12 mouse cellular contexts compared by ENCODE assay signal in the genomic region with DNA sequence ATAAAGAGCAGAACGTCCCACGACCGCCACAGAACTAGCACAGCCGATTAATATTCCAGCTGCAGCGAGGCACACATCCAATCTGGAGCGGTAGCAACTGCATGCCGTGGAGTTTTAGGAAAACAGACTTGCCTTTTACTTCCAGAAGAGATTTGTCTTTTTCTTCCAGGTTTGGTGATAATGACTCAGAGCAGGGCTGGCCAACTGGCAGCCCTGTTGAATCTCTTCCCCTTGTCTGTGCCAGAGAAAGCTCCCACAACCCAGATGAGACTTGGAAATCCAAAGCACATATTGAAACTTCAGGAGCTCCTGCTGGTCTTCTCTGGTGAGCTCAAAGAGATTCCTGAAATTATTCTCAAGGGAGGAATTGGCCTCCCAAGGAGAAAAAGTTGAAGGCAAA.
DNase-seq lines count a peak whose midpoint lies in the region; ATAC-seq and TF ChIP-seq lines count a peak whose summit lies in the region.
"Had no signal": no experiment of that assay in that cellular context is flagged by ENCODE, and none has a peak within 500 bp of the region (broad histone marks: within the 10 kb centered on the region; RNA-seq: fewer than 3 reads in every experiment).

No protein-coding gene starts in this region.

- intact Hi-C loops in left cerebral cortex, postnatal 14 days (cut with DNase I), result no loop called here

- peak overlapping the region; percentile 46; the same call in 1 of the 2 replicates for H3K27ac ChIP-seq in layer of hippocampus, adult 2 months
- H3K27ac ChIP-seq in hindbrain, embryonic 13.5 days, result no peak overlapping the region
- H3K27ac ChIP-seq: embryonic facial prominence, embryonic 15.5 days; liver, embryonic 14.5 days had no signal

- no peak for TF ChIP-seq CTCF in layer of hippocampus, adult 2 months (conservative IDR thresholded peaks at IDR 0.05)

- DNase-seq in gastrocnemius, postnatal 25 days, result peak; percentile 14
- DNase-seq in gastrocnemius, postnatal 10 days, result no peak
- DNase-seq in brain, adult 2 months (ENCODE audit: low read depth, low spot score), result peak; percentile 89
- DNase-seq in layer of hippocampus, adult 2 months (ENCODE audit: low spot score in 2 of 2), result peak; percentile 38 to 85
- DNase-seq in left cerebral cortex, postnatal 14 days (ENCODE audit: low spot score in 2 of 2), result peak; percentile 40 to 63
- DNase-seq in kidney, postnatal 10 days, result no peak
- no peak for DNase-seq in spleen, postnatal 14 days (ENCODE audit: low spot score in 2 of 2)
- DNase-seq: gastrocnemius, postnatal 36 days; kidney, postnatal 14 days had no signal

- 76% methylated on average over 7 of the region's 7 CpGs for WGBS in hindbrain, embryonic 13.5 days

- H3K9me3 ChIP-seq in hindbrain, embryonic 13.5 days, result no peaks in the 10 kb centered on the region
- H3K9me3 ChIP-seq: embryonic facial prominence, embryonic 15.5 days had no signal

- no peaks in the 10 kb centered on the region for H3K27me3 ChIP-seq in hindbrain, embryonic 13.5 days
- H3K27me3 ChIP-seq: embryonic facial prominence, embryonic 15.5 days had no signal

- H3K4me3 ChIP-seq in layer of hippocampus, adult 2 months, result peak overlapping the region; percentile 1; the same call in 1 of the 2 replicates
- H3K4me3 ChIP-seq in hindbrain, embryonic 13.5 days, result no peak overlapping the region
- H3K4me3 ChIP-seq: embryonic facial prominence, embryonic 15.5 days had no signal

- no peaks in the 10 kb centered on the region for H3K36me3 ChIP-seq in hindbrain, embryonic 13.5 days
- H3K36me3 ChIP-seq: embryonic facial prominence, embryonic 15.5 days had no signal

- no peak overlapping the region for H3K4me2 ChIP-seq in hindbrain, embryonic 13.5 days
- H3K4me2 ChIP-seq: embryonic facial prominence, embryonic 15.5 days had no signal

- no peaks in the 10 kb centered on the region for H3K4me1 ChIP-seq in hindbrain, embryonic 13.5 days (replicated peaks)
- H3K4me1 ChIP-seq: embryonic facial prominence, embryonic 15.5 days had no signal

- H3K9ac ChIP-seq in hindbrain, embryonic 13.5 days, result no peak overlapping the region
- H3K9ac ChIP-seq: embryonic facial prominence, embryonic 15.5 days; liver, embryonic 14.5 days had no signal

- no peak for ATAC-seq in hindbrain, embryonic 13.5 days (ENCODE audit: low FRiP score)

Comparison
In these comparisons a context has a peak if more than half of its experiments do, and no peak if none do; other contexts are left out.
1. DNase-seq: peak in gastrocnemius, postnatal 25 days (single experiment), brain, adult 2 months (single experiment), layer of hippocampus, adult 2 months (2 of 2) and left cerebral cortex, postnatal 14 days (2 of 2); none in gastrocnemius, postnatal 10 days (single experiment), kidney, postnatal 10 days (single experiment) and spleen, postnatal 14 days (0 of 2).